Mouse (Mus musculus) gastrocnemius, postnatal 14 days (tissue): ENCODE results near the gene Ccdc184. TPM values are rescaled to one million over a fixed set of nuclear protein-coding genes. Genes with fewer than 3 reads are reported as not detected.
A peak's percentile ranks its signal among the peaks of the same experiment; 100 is the strongest.

Experiments used
- DNase-seq: peaks from one replicate; pipeline ENCODE4 v3.0.0; 2021; ENCODE audit warnings: mixed read lengths
- intact Hi-C: fragments of 180-260 bp; cut with DNase I; formaldehyde crosslinking; loops from one replicate; pipeline ENCODE4 v1.15.1; 2025; ENCODE audit warnings: low total_unique reads
- long read RNA-seq, 2 experiments: library from polyadenylated mRNA; stranded (forward); transcript quantifications; one replicate each; pipeline ENCODE4 v2.0.0; 2021
- total RNA-seq, 2 experiments: library from RNA; stranded (reverse); gene quantifications; 2 replicates each; pipeline ENCODE4 v1.2.3; 2021

The Ccdc184 gene
- not detected for total RNA-seq
- long read RNA-seq, experiment 1: 0 reads
- long read RNA-seq, experiment 2: 0 reads

DNA sequence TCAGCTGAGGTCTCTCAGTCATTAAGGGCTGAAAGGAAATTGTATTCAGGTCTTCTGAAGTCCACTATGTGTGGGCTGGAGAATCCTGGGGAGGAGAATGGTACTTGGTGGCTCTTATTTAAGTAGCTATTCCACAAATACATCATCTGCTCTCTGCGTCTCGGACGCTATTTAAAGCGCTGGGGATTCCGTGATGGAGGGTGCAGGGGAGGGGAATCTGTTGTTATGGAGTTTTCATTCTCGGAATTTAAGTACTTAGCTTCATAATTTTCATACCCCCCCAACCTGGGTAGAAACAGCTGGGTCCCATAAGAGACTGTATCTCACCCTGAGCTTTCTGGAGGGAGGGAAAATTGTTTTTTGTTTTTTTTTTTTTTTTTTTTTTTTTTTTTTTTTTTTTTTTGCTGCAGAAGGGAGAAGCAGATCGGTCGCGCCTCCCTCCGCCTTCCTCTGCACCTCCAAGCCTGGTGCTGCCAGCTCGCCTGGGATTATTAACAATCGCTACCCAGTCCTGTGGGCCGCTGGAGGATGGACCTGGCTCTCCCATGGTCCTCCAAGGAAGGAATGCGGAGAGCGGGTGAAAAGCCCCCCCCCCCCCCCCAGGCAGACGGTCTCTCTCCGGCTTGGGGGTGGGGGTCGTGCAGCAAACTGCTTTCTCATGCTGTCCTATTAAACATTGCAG lies at the start of gene Ccdc184:
TSS of gene Ccdc184 (plus strand) at position 196 of the 682 bp plus-strand sequence.
- intact Hi-C loops: loop anchor here (5.0 kb wide), 1 partner anchor 95 kb away; no protein-coding TSS in a partner anchor
- no peak for DNase-seq

DNA sequence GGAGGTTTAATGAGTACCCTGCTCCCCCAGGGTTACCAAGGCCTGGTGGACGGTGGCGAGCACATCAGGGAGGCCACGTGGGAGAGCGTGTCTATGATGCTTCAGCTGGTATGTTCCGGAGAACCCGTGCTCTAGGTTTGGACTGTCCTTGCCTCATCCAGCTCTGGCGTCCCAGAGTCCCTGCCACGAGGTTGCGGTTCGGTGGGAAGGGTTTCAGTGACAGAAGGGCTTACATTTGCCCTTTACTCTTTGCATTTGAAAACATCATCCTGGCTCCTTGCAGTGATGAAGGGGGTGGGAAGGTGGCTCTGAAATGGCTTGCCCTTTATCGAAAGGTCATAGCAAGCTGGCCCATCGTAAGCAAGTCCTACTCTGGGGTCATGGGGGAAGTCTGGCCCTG lies 47.6 kb upstream of the Ccdc184 start:
- intact Hi-C loops: no loop called here
- DNase-seq: no peak

GRCm38 (mm10) chr15:98120831-98121230 lies 46.1 kb upstream of the Ccdc184 start:
- intact Hi-C loops: no loop called here
- no peak for DNase-seq

GRCm38 (mm10) chr15:98131001-98131400 lies 36.0 kb upstream of the Ccdc184 start:
- DNase-seq: peak; percentile 63
- intact Hi-C loops: no loop called here

DNA sequence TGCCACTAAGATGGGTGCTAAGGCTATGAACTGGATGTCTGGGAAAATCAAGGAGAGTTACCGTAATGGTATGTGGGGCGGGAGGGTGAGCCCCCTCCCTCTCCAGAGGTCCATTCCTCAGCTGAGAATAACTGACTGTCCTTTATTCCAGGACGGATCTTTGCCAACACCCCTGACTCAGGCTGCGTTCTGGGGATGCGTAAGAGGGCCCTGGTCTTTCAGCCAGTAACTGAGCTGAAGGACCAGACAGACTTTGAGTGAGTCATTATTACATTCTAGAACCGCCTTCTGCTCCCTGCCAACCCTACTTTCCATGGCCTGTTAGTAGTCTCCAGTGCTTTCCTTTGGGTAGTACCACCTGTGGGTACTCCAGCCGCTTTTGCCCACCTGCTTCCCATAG lies 35.5 kb upstream of the Ccdc184 start:
- DNase-seq: no peak
- intact Hi-C loops: no loop called here

- DNase-seq: no peak
- intact Hi-C loops: no loop called here
These were observed 34.9 kb upstream of the Ccdc184 start for GRCm38 (mm10) chr15:98131942-98132655.

- DNase-seq: peak; percentile 59
- intact Hi-C loops: no loop called here
These were observed 33.5 kb upstream of the Ccdc184 start for GRCm38 (mm10) chr15:98133471-98133870.

GRCm38 (mm10) chr15:98134034-98134433 lies 32.9 kb upstream of the Ccdc184 start:
- no peak for DNase-seq
- intact Hi-C loops: no loop called here

GRCm38 (mm10) chr15:98134666-98135065 lies 32.3 kb upstream of the Ccdc184 start:
- intact Hi-C loops: no loop called here
- DNase-seq: no peak

GRCm38 (mm10) chr15:98135671-98136070 lies 31.3 kb upstream of the Ccdc184 start:
- no peak for DNase-seq
- intact Hi-C loops: no loop called here

- intact Hi-C loops: no loop called here
- DNase-seq: no peak
These were observed 30.1 kb upstream of the Ccdc184 start for GRCm38 (mm10) chr15:98136871-98137270.

DNA sequence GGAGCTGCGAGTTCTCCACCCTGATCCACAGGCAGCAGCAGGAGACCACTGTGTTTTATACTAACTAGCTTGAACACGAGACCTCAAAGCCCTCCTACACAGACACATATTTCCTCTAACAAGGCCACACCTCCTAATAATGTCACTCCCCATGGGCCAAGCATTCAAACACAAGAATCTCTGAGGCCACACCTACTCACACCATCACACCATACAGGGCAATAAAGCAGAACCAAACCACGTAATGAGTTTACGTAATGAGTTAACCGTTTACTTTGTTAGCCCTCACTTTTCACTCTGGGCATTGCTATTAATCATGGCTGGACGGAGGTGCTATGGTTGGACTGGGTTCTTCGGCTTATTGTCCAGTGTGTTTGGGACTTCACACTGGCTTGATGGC lies 27.2 kb upstream of the Ccdc184 start:
- no peak for DNase-seq
- intact Hi-C loops: no loop called here

GRCm38 (mm10) chr15:98140809-98141208 lies 26.1 kb upstream of the Ccdc184 start:
- intact Hi-C loops: no loop called here
- DNase-seq: no peak

GRCm38 (mm10) chr15:98142515-98142914 lies 24.4 kb upstream of the Ccdc184 start:
- DNase-seq: no peak
- intact Hi-C loops: no loop called here

DNA sequence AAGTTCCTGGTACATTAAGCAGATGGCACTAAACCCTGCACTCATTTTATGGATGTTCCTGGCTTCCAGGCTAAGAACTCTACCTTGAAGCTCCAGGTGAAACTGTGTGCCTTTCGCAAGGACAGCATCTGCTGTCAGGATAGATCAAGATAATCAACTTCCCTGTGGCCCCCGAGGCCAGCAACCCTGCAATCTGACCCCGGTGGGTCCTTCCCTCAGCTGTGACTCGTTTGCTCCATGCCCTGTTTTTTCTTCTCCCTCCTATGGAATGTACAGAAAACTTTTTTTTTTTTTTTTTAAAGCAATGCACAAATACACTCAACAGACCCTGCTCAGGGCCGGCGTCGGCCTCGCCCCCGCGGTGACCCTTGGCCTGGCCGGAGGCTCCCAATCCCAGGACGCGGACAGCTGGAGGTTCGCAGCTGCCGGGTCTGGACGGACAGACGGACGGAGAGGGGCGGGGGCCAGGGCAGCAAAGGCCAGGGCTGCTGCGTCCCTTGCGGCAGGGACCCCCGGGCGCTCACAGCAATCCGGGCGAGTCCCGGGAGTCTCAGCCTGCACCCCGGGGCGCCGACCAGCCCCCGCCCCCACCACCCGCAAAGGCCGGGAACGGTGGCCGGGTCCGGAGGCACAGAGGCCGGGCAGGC lies 22.0 kb upstream of the Ccdc184 start:
- DNase-seq: peak; percentile 54
- intact Hi-C loops: no loop called here

DNA sequence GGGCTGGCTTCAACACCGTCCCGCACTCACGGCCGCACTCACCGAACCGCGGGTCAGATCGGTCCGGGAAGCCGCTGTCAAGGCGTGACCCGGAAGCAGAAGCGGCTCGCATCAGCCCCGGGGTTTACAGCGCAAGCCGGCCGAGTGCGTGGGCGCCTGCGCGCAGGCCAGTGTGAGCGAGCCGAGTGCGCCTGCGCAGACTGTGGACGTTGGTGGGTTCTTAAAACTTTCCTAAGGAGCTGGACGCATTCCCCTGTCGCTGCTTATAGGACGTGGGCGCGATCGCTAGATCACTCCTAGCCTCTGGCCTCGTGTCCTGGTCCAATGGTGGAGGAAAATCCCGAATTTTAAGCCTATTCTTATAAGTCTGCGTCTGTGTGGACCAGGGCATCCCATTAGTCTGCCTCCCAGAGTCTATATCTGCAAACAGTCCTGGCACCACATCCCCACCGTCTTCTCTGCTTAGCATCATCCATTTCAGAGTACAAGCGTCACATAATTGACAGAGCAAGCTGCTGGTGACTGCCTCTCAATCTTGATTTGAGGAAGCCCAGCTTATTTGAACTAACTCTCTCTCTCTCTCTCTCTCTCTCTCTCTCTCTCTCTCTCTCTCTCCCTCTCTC lies 21.3 kb upstream of the Ccdc184 start:
- intact Hi-C loops: no loop called here
- DNase-seq: peak; percentile 95

DNA sequence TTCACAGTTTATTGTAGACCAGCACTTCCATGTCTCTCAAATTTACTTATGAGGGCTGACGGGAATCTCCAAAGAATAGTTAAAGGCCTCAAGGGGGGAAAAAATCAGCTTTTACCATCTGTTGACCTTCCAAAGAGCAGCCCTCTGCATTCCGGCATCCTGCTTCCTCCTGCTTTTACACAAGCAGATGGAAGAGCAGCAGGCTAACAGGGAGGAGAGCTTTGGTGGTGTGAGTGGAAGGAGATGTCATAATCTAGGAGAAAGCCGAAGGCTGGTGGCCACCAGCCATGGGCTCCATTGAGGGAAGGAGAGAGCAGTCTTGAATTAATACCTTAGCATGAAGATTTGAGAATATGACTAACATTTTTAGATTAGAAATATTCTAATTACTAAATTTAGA lies 18.6 kb upstream of the Ccdc184 start:
- DNase-seq: no peak
- intact Hi-C loops: no loop called here

DNA sequence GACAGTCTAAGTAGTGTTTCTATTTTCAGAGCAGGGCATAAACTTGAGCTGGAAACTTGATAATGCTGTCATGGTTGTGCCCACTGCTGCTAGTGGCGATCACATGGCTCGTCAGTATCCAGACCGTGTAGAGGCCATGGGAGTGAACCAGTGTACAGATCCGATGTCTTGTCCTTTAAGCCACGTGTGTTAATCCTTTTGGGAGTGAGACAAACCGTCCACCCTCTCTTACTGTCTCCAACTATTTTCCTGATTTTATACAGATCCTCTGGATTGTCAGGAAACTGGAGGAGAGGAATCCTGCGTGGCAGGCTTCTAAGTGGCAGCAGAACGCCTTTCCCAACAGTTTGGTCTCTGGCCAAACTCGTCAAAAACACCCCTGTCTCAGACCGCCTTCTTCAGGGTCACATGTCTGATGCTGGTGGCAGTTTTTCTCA lies 17.8 kb upstream of the Ccdc184 start:
- peak; percentile 37 for DNase-seq
- intact Hi-C loops: no loop called here

- no peak for DNase-seq
- intact Hi-C loops: loop anchor here (5.0 kb wide), 1 partner anchor 66 kb away; no protein-coding TSS in a partner anchor
These were observed 14.0 kb upstream of the Ccdc184 start for GRCm38 (mm10) chr15:98152916-98153315.

DNA sequence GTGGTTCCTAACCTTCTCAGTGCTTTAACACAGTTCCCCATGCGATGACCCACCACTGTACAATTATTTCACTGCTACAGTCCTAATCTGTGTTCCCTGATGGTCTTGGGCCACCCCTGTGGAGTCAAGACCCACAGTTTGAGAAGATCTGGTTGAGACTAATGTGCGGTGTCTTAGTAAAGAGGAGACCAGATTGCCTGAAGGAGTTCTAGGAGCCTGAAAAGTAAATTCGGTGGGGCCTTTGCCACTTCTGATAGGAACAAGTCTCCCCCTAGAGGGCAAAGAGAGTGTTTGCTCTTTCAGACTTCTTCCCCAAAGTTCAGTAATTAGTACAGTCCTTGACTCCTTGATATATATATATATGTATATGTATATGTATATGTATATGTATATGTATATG lies 13.3 kb upstream of the Ccdc184 start:
- no peak for DNase-seq
- intact Hi-C loops: loop anchor here (5.0 kb wide), 1 partner anchor 66 kb away; no protein-coding TSS in a partner anchor
